Mouse (Mus musculus) cerebellum, adult 8-10 months (tissue): ENCODE results near the gene Hectd4.
"Not testable (repeated sequence)": the region's sequence is repeated elsewhere in the genome, so short reads cannot be mapped to it uniquely, and the experiment has no call there.

ENCODE experiments used
- DNase-seq: peaks from one replicate; pipeline ENCODE4 v3.0.0; 2022

Hectd4 gene

DNA sequence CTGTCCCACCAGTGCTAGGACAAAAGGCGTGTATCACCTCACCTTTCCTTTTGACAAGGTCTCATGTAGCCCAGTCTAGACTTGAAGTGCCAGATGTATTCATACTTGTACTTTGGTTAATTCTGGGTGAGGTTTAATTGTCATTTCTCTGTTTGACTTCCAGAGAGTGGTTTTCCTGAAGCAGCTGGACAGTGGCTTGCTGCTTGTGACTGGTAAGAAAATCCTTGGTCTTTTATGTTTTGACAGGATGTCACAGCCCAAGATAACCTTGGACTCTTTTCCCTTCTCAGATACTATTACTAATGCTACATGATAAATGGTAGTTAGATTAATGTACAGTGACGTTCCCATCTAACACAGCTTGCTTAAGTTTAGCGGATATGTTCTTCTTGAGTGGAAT lies 13.0 kb upstream of the Hectd4 start:
- DNase-seq, result no peak

DNA sequence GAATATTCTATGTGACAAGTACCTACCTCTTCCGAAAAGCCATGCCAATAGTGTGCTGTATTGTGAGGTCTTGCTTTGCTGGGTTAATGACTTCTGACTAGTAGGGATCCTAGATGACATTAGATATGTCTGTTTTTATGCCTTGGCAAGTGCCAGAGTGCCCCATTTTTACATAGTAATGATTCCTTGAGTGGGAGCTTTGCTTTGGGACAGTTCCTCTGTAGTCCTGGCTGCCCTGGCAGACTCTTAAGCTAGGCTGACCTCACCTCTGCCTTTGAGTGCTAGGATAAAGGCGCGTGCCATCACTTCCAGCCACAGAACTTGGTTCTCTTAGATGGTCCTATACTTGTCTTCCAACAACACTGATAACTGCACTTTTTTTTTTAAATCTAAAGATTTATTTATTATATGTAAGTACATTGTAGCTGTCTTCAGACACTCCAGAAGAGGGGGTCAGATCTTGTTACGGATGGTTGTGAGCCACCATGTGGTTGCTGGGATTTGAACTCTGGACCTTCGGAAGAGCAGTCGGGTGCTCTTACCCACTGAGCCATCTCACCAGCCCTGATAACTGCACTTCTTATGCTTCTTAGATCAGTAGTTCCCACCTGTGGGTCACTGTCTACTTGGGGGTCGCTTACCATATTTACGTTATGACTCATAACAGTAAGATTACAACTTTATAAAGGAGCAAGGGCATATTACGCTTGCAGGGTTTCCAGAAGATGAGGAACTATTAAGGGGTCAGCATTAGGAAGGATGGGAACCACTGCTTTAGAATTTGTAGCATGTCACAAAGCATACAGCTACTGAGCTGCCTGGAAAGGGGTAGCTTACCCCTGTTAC lies 10.0 kb upstream of the Hectd4 start:
- no peak for DNase-seq

DNA sequence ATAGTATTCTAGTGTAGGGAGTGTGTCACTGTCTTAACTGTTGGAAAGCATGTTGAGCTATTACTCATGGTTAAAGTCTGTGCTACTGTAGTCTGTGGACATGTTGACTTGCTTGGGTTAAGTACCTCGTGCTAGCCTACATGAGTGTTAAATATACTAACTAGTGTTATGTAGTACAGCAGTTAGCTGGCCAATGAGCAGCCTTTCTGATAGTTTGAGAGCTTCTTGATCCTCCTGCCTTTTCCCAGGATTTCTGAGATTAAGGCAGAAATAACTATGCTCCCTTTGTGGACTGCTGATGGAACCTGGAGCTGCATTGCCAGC lies 9.5 kb upstream of the Hectd4 start:
- DNase-seq, result no peak

- no peak for DNase-seq
These were observed 7.9 kb upstream of the Hectd4 start for GRCm38 (mm10) chr5:121212108-121212507.

GRCm38 (mm10) chr5:121214707-121215106 lies 5.3 kb upstream of the Hectd4 start:
- DNase-seq, result no peak

DNA sequence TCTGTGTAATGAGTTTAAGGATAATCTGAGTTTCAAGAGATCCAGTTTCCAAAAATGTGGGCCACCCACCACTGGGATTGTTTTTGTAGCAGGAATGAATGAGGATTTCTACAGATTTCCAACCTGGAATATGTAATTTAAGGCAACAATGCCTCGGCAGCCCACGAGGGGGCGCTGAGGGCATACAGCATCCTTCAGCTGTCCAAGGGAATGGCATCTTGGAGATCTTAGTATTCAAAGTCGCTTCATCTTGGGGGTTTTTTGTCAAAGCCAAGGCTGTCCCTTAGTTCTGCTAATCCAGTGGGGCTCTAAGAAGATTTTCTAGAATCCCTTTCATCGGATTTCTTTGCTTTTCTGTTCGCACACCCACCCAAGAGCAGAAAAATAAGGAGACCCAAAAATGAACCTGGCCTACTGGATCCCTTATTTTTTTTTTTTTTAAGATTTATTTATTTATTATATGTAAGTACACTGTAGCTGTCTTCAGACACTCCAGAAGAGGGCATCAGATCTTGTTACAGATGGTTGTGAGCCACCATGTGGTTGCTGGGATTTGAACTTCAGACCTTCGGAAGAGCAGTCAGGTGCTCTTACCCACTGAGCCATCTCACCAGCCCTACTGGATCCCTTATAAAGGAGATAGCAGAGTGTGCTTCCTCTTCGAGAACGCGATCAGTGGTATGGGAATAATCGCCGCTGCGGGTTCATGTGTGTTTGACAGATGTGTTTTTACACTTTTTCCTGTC lies 4.5 kb upstream of the Hectd4 start:
- DNase-seq, result peak; percentile 78

GRCm38 (mm10) chr5:121216126-121216446 lies 3.9 kb upstream of the Hectd4 start:
- DNase-seq, result no peak

- not testable (repeated sequence) for DNase-seq
These were observed 3.3 kb upstream of the Hectd4 start for GRCm38 (mm10) chr5:121216584-121217312.

DNA sequence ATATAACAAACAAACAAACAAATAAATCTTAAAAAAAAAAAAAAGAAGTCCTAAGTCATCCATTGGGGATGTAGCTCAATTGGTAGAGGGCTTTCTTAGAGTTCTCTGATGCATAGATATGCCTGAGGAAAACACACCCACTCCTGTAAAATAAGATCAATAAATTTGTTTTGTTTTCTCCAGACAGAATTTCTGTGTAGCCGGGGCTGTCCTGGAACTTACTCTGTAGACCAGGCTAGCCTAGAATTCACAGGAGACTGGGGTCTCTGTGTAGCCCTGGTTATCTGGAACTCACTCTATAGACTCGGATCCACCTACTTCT lies 2.7 kb upstream of the Hectd4 start:
- no peak for DNase-seq

DNA sequence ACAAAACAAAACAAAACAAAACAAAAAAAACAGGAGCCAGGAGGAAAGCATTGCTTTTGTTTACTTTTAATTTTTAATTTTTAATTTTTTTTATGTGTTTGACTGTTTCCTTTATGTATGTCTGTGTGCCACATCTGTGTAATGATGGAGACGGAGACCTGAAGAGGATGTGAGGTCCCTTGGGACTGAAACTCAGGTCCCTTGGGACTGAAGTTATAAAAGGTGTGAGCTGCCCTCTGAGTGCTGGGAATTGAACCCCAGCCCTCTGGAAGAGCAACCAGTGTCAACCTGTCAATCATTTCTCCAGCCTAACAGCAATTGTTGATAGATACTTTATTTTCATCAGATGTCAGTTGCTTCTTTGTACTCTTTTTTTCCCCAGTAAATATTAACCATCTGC lies 829 bp upstream of the Hectd4 start:
- no peak for DNase-seq

DNA sequence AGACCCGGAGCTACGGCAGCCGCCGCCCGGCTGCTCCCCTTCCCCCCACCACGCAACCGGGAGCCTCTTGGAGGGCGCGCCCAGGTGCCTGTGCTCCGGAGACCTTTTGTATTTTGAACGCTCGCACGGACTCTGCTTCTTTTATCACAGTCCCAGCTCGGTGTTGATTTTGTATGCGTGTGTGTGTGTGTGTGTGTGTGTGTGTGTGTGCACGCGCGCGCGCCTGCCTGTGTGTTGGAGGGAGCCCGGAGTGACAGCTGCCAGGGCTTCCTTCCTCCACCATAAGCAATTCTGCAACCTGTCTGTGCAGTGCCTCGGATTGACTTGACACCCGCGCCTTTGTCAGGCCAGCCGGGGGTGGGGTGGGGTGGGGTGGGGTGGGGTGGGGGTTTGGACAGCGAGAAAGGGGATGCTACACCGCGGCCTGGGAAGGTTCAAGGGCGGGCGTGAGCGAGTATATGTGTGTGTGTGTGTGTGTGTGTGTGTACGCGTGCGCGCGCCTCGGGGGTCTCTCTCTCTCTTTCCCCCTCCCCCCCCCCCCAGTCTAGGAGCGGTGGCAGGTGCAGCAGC lies 798 bp downstream of the Hectd4 start:
- peak; percentile 53 for DNase-seq

GRCm38 (mm10) chr5:121221328-121221850 lies 1.4 kb downstream of the Hectd4 start:
- no peak for DNase-seq

DNA sequence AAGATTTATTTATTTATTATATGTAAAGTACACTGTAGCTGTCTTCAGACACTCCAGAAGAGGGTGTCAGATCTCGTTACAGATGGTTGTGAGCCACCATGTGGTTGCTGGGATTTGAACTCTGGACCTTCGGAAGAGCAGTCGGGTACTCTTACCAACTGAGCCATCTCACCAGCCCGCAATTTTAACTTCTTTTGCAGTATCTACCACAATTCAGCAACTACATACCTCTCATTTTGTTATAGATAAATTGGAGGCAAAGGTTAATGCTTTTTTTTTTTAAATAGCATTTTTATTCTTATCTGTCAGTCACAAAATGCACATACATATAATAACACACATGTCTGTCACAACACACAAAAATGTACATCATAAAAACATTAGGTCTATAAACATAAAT lies 4.0 kb downstream of the Hectd4 start:
- DNase-seq, result not testable (repeated sequence)

- DNase-seq, result no peak
These were observed 4.8 kb downstream of the Hectd4 start for GRCm38 (mm10) chr5:121224856-121225255.

- no peak for DNase-seq
These were observed 5.8 kb downstream of the Hectd4 start for GRCm38 (mm10) chr5:121225854-121226253.

DNA sequence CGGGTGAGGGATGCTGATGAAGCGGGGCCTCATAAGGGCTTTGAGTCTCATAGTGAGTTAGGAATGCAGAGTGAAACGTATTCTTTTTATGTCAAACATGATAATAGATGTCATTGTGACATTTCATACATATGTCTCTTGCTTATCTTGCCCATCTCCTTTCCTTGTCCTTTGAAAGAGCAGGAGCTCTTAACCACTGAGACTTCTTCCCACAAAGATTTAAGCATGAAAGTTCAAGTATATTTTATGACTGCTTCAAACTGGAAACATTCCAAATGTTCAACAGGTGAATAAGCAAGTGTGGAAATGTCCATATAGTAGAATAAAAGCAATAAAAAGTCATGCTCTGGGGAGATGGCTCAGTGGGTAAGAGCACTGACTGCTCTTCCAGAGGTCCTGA lies 6.4 kb downstream of the Hectd4 start:
- no peak for DNase-seq

DNA sequence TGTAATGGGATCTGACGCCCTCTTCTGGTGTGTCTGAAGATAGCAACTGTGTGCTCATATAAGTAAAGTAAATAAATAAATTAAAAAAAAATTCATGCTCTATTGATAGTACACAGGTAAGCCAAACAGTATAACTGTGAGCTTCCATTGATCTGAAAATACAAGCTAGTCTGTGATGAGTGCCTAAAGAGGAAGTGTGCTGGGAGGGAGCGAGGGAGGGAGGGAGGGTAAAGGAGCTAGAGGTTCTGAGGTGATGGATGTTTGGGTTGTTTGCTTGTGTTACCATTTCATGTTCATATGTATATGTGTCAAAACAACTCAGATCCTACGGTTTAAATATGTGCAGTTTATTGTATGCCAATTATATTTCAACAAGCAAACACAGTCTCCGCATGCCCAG lies 6.8 kb downstream of the Hectd4 start:
- DNase-seq, result no peak

GRCm38 (mm10) chr5:121227330-121227729 lies 7.3 kb downstream of the Hectd4 start:
- not testable (repeated sequence) for DNase-seq

- DNase-seq, result no peak
These were observed 9.2 kb downstream of the Hectd4 start for GRCm38 (mm10) chr5:121229182-121229581.

DNA sequence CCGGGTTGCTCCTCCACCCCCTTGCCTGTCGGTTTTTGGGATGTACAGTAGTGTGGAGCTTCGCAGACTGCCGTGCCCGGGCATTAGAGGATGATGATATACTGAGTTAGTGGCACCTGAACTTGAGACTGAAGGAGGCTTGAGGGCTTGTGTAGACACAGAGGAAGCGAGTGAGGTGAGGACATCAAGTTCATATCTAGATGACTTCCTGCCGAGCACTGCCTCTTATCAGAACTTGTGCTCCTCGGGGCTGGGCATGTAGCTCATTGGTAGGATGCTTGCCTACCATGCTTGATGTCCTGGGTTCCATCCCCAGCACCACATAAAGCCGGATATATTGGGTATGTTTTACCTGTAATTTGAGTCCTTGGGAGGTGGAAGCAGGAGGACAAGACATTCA lies 10.8 kb downstream of the Hectd4 start:
- no peak for DNase-seq

GRCm38 (mm10) chr5:121232789-121233188 lies 12.8 kb downstream of the Hectd4 start:
- DNase-seq, result no peak

DNA sequence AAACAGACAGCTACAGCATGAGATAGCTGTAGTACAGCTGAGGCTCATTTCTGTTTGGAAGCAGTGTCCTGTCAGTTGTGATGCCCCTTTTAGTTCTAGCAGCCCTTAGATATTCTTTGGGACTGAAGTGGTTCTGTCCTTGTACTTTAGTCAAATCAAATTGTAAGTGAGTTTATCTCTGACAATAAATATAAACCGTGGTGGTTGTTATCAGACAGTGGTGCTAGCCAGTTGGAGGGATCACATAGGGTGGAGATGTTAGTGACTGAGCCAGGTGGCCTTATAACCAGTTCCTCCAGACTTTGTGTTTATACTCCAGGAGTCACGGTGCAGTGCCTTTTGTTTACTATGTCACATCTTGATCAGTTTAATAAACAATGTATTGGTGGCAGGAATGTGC lies 13.7 kb downstream of the Hectd4 start:
- no peak for DNase-seq

DNA sequence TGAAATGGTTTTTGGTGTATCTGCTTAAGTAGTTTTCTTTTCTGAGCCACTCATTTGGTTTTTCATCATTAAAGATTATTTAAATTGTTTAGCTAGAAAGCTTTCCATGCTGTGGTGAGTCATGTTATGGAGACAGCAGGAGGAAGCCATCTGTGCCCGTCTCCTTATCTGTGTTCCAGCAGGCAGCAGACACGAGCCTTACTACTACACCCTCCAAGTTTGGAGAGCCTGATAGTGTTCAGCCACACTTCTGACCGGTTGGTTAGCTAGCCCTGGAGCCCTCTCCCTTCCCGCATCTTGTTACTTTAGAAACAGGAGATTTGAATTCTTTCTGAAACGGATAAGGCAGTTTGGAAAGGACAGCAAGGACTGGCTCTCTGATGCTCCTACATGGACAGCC lies 16.2 kb downstream of the Hectd4 start:
- peak; percentile 58 for DNase-seq

DNA sequence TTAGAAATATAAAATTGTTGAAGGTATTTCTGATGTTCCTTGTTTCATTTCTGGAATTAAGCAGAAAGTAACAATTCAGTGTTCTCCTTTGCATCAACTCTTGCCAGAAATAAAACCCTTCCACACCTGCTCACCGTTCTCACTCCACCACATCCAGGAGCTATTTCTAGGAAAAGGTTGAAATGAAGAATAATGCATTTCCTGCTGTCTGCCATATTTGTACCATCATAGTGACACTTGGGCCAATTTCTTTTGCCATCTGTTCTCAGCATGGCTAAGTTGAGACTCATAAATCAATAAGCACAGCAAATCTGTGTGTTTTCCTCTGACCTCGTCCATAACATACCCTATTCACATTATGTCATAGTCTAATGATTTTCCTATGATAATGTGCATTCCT lies 18.2 kb downstream of the Hectd4 start:
- DNase-seq, result no peak
